Mouse (Mus musculus) cerebellum, adult 2 months (tissue): Measurements from ENCODE around the gene Ociad2. TPM values are rescaled to one million over a fixed set of nuclear protein-coding genes. Genes with fewer than 3 reads are reported as not detected.

Source experiments
- DNase-seq, 2 experiments: peaks; one replicate each; pipeline ENCODE4 v3.0.0; 2021
- H3K27ac ChIP-seq: fragments of 200-500 bp; 2 replicates; pipeline ENCODE4 v1.5.1; 2012; ENCODE audit warnings: low read length, control low read depth, inconsistent platforms; ENCODE audit not compliant: insufficient read depth
- H3K27me3 ChIP-seq: fragments of 200-500 bp; 2 replicates; pipeline ENCODE4 v1.6.1; 2012; ENCODE audit warnings: inconsistent platforms, mild to moderate bottlenecking, low read length, moderate library complexity; ENCODE audit not compliant: control insufficient read depth, insufficient read depth
- H3K4me1 ChIP-seq: fragments of 200-500 bp; 2 replicates; pipeline ENCODE4 v1.6.1; 2011; ENCODE audit warnings: low read length; ENCODE audit not compliant: control insufficient read depth, insufficient read depth
- H3K4me3 ChIP-seq: fragments of 200-500 bp; replicated peaks from 2 replicates; pipeline ENCODE3; 2011; ENCODE audit warnings: mild to moderate bottlenecking, low read depth, low read length, control low read depth; ENCODE audit not compliant: insufficient read depth
- CTCF ChIP-seq: fragments of 200-500 bp; IDR thresholded peaks from 2 replicates; pipeline ENCODE4 v1.5.1; 2011; ENCODE audit warnings: low read depth, mild to moderate bottlenecking, control low read depth, low read length, moderate library complexity, borderline replicate concordance; ENCODE audit not compliant: insufficient read depth
- POLR2A ChIP-seq: fragments of 200-500 bp; IDR thresholded peaks from 2 replicates; pipeline ENCODE4 v1.6.1; 2011; ENCODE audit warnings: low read length, control low read depth, borderline replicate concordance; ENCODE audit not compliant: insufficient read depth
- WGBS: fragments of 180-500 bp; shearing (Covaris S2); methylation state at CpG from one replicate; pipeline ENCODE4 v1.1.7; 2018; 5-methylcytosine and 5-hydroxymethylcytosine counted together
- polyA plus RNA-seq: library from polyadenylated mRNA; depleted of rRNA; stranded (reverse); fragments of >200 nt; gene quantifications from 2 replicates; pipeline ENCODE4 v1.2.3, GENCODE M21; 2012; rRNA removed

Ociad2 gene
- polyA plus RNA-seq, 1 experiment = 20.5 TPM

DNA sequence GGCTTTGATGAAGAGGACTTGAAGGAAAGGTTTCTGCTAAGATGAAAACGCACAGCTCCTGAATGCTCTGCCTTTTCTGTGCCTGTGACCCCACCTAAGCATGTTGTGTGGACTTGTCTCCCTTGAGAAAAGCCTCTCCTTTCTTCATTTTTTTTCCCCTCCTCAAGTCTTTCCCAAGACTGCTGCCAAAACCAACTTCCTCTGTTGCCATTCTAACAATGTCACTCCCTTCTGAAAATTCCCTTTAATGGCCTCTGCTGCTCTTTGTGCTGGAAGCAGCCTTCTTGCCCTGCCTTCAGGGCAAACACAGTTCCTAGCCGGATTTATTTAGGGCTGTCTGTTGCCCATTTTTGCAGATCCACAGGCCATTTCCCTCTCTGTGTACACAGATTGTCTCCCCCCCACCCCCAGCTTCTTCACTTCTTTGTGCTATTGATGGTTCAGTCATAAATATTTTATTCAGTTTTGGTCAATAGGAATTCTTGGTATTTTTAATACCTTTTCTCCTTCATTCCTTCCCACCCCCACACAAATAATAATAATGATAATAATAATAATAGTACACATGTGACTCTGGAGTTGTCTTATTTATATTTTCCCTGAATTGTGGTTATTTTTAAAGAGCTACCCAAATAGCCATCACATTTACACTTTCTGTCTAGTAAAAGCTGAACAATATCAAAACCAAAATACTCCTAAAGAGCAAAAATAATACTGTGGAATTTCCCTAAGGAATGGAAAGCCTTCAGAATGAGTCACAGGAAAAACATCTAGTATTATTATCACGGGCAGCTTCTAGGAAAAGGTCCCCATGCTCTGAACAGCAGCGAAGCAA lies 60.9 kb downstream of the Ociad2 start:
- H3K27me3 ChIP-seq = no peaks in the 10 kb centered on the region
- H3K4me3 ChIP-seq = no peak overlapping the region
- no peak for TF ChIP-seq CTCF
- TF ChIP-seq POLR2A = no peak
- DNase-seq = no peak
- 76% methylated on average over 4 of the region's 4 CpGs for WGBS
- no peak overlapping the region for H3K27ac ChIP-seq
- H3K4me1 ChIP-seq = no peaks in the 10 kb centered on the region

DNA sequence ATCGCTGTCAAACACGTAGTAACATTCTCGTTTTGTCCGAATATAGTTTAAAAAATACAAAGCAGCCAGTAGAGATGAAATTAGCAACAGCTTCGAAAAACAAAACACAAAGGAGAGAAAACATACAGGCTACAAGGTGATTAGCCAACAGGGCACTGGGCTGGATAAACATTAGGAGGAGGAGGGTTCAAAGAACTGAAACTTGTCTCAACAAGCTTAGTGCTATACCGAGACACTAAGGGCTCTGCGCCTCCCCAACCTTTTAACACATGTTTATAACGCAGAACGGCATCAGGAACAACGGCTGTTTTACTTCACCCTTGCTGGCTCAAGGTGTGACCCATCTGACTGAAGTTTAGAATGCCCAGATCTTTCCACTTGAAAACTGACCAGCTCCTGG lies 61.6 kb downstream of the Ociad2 start:
- Histone ChIP-seq H3K27me3 (no peaks in the 10 kb centered on the region), H3K27ac (no peak overlapping the region), H3K4me3 (no peak overlapping the region), H3K4me1 (no peaks in the 10 kb centered on the region)
- WGBS = 83% methylated on average over 10 of the region's 10 CpGs
- TF ChIP-seq POLR2A (no peak), CTCF (no peak)
- DNase-seq = no peak

GRCm38 (mm10) chr5:73274941-73275340 lies 65.9 kb downstream of the Ociad2 start:
- DNase-seq = no peak
- H3K4me1 ChIP-seq = no peaks in the 10 kb centered on the region
- no peak for TF ChIP-seq CTCF
- 76% methylated on average over 2 of the region's 2 CpGs for WGBS
- no peak overlapping the region for H3K4me3 ChIP-seq
- H3K27me3 ChIP-seq = no peaks in the 10 kb centered on the region
- no peak overlapping the region for H3K27ac ChIP-seq

DNA sequence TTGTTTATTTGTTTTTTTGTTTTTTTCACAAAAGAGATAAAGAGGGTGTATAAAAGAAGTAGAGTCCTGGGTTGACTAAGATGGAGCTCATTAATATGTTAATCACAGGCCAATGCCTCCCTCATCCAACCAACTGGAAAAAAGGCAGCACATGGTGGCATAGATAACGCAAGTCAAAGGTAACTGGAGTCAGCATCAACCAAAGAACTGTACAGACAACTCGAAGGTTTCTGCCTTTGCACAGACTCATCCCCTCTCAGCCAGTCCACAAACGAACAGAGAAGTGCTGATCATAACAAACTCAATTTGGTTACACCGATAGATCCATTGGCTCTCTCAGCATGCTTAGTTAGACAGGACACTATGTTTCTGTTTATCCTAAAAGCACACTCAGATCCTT lies 67.7 kb downstream of the Ociad2 start:
- H3K4me3 ChIP-seq = no peak overlapping the region
- H3K4me1 ChIP-seq = no peaks in the 10 kb centered on the region
- H3K27ac ChIP-seq = no peak overlapping the region
- no peaks in the 10 kb centered on the region for H3K27me3 ChIP-seq
- WGBS = 69% methylated on average over 4 of the region's 4 CpGs
- no peak for DNase-seq
- TF ChIP-seq CTCF (no peak), POLR2A (no peak)

Other genes with a start within 250 kb of the Ociad2 start
- gene Fryl, start 84.4 kb downstream of the Ociad2 start, polyA plus RNA-seq = 60.2 and 61.4 TPM in 2 replicates
- gene Ociad1, start 48.2 kb downstream of the Ociad2 start, polyA plus RNA-seq = 319 and 355 TPM in 2 replicates
- 0.10 and 0.20 TPM in 2 replicates for gene Cwh43, start 65.0 kb upstream of the Ociad2 start, polyA plus RNA-seq
- gene Dcun1d4, start 140.0 kb upstream of the Ociad2 start, polyA plus RNA-seq = 36.1 and 41.7 TPM in 2 replicates